Mouse (Mus musculus): ENCODE results near the gene Cox7a2. TPM values are rescaled to one million over a fixed set of nuclear protein-coding genes. Genes with fewer than 3 reads are reported as not detected.
A peak's percentile ranks its signal among the peaks of the same experiment; 100 is the strongest.

Cox7a2 gene
- polyA plus RNA-seq, 2 experiments = 279 to 577 TPM

- DNase-seq (ENCODE audit: low read depth in 3 of 3, low spot score in 3 of 3) (no peak), ATAC-seq (ENCODE audit: insufficient read depth) (no peak)
- Histone ChIP-seq H3K4me3 (ENCODE audit: insufficient read depth in 1 of 2, low read depth in 2 of 2, low read length in 2 of 2) (no peak overlapping the region), H3K27ac (no peak overlapping the region), H3K4me1 (replicated peaks; ENCODE audit: control insufficient read depth in 2 of 2, insufficient read depth in 2 of 2, low read length in 1 of 2) (peaks cover 4 to 10% of the 10 kb centered on the region in 2 experiments), H3K36me3 (replicated peaks; ENCODE audit: control insufficient read depth, insufficient read depth, low read depth) (peaks cover 3% of the 10 kb centered on the region), H3K9ac (replicated peaks) (no peak overlapping the region), H3K4me2 (ENCODE audit: low read depth) (no peak overlapping the region), H3K27me3 (ENCODE audit: control insufficient read depth, insufficient read depth, low read length) (no peaks in the 10 kb centered on the region), H3K9me3 (ENCODE audit: control insufficient read depth, low read length) (no peaks in the 10 kb centered on the region)
- 62% methylated on average over 6 of the region's 6 CpGs for WGBS (ENCODE audit: insufficient replicate concordance)
- no peak for TF ChIP-seq CTCF (IDR thresholded peaks at IDR 0.05; ENCODE audit: low read depth)
- TF ChIP-seq EP300 (IDR thresholded peaks at IDR 0.05; ENCODE audit: low read depth) = no peak
Observed at GRCm38 (mm10) chr9:79762519-79762918, 2.8 kb upstream of the Cox7a2 start.

GRCm38 (mm10) chr9:79760076-79760475, 398 bp upstream of the Cox7a2 start:
- TF ChIP-seq EP300 (IDR thresholded peaks at IDR 0.05; ENCODE audit: low read depth) (no peak), CTCF (IDR thresholded peaks at IDR 0.05; ENCODE audit: low read depth) (no peak)

GRCm38 (mm10) chr9:79755311-79755710, 4.4 kb downstream of the Cox7a2 start:
- H3K36me3 ChIP-seq (replicated peaks; ENCODE audit: control insufficient read depth, insufficient read depth, low read depth) = peaks cover 19% of the 10 kb centered on the region
- DNase-seq (ENCODE audit: low read depth in 3 of 3, low spot score in 3 of 3) (no peak), ATAC-seq (ENCODE audit: insufficient read depth) (no peak)
- H3K9me3 ChIP-seq (ENCODE audit: control insufficient read depth, low read length) = no peaks in the 10 kb centered on the region
- H3K27me3 ChIP-seq (ENCODE audit: control insufficient read depth, insufficient read depth, low read length) = no peaks in the 10 kb centered on the region
- 84% methylated on average over 4 of the region's 4 CpGs for WGBS (ENCODE audit: insufficient replicate concordance)
- H3K4me1 ChIP-seq (replicated peaks; ENCODE audit: control insufficient read depth in 2 of 2, insufficient read depth in 2 of 2, low read length in 1 of 2) = peaks cover 4 to 8% of the 10 kb centered on the region in 2 experiments
- H3K9ac ChIP-seq (replicated peaks) = no peak overlapping the region
- H3K4me3 ChIP-seq (ENCODE audit: insufficient read depth in 1 of 2, low read depth in 2 of 2, low read length in 2 of 2) = no peak overlapping the region
- no peak overlapping the region for H3K27ac ChIP-seq
- TF ChIP-seq EP300 (IDR thresholded peaks at IDR 0.05; ENCODE audit: low read depth) (no peak), CTCF (IDR thresholded peaks at IDR 0.05; ENCODE audit: low read depth) (no peak)
- no peak overlapping the region for H3K4me2 ChIP-seq (ENCODE audit: low read depth)

More at GRCm38 (mm10) chr9:79760076-79760475, 398 bp upstream of the Cox7a2 start:
- peak overlapping the region; percentile 83 to 97 for H3K4me3 ChIP-seq (ENCODE audit: insufficient read depth in 1 of 2, low read depth in 2 of 2, low read length in 2 of 2)
- ATAC-seq (ENCODE audit: insufficient read depth) (peak; percentile 25), DNase-seq (ENCODE audit: low read depth in 3 of 3, low spot score in 3 of 3) (no peak)
- H3K27me3 ChIP-seq (ENCODE audit: control insufficient read depth, insufficient read depth, low read length) = no peaks in the 10 kb centered on the region
- H3K9me3 ChIP-seq (ENCODE audit: control insufficient read depth, low read length) = no peaks in the 10 kb centered on the region
- peaks cover 4 to 10% of the 10 kb centered on the region in 2 experiments for H3K4me1 ChIP-seq (replicated peaks; ENCODE audit: control insufficient read depth in 2 of 2, insufficient read depth in 2 of 2, low read length in 1 of 2)
- H3K4me2 ChIP-seq (ENCODE audit: low read depth) = peak overlapping the region; percentile 84
- H3K27ac ChIP-seq = peak overlapping the region; percentile 29; the same call in 1 of the 2 replicates
- 7% methylated on average over 14 of the region's 14 CpGs for WGBS (ENCODE audit: insufficient replicate concordance)
- H3K36me3 ChIP-seq (replicated peaks; ENCODE audit: control insufficient read depth, insufficient read depth, low read depth) = peaks cover 13% of the 10 kb centered on the region
- H3K9ac ChIP-seq (replicated peaks) = peak overlapping the region; percentile 64

GRCm38 (mm10) chr9:79751846-79752245, 7.8 kb downstream of the Cox7a2 start:
- DNase-seq (ENCODE audit: low read depth in 3 of 3, low spot score in 3 of 3) (no peak), ATAC-seq (ENCODE audit: insufficient read depth) (no peak)
- no peak overlapping the region for H3K27ac ChIP-seq
- H3K27me3 ChIP-seq (ENCODE audit: control insufficient read depth, insufficient read depth, low read length) = no peaks in the 10 kb centered on the region
- no peaks in the 10 kb centered on the region for H3K9me3 ChIP-seq (ENCODE audit: control insufficient read depth, low read length)
- H3K4me3 ChIP-seq (ENCODE audit: insufficient read depth in 1 of 2, low read depth in 2 of 2, low read length in 2 of 2) = no peak overlapping the region
- 68% methylated on average over 8 of the region's 8 CpGs for WGBS (ENCODE audit: insufficient replicate concordance)
- TF ChIP-seq EP300 (IDR thresholded peaks at IDR 0.05; ENCODE audit: low read depth) (no peak), CTCF (IDR thresholded peaks at IDR 0.05; ENCODE audit: low read depth) (no peak)
- H3K36me3 ChIP-seq (replicated peaks; ENCODE audit: control insufficient read depth, insufficient read depth, low read depth) = peaks cover 16% of the 10 kb centered on the region
- H3K4me2 ChIP-seq (ENCODE audit: low read depth) = no peak overlapping the region
- H3K4me1 ChIP-seq (replicated peaks; ENCODE audit: control insufficient read depth in 2 of 2, insufficient read depth in 2 of 2, low read length in 1 of 2) = no peaks in the 10 kb centered on the region
- H3K9ac ChIP-seq (replicated peaks) = no peak overlapping the region

- peaks cover 12% of the 10 kb centered on the region for H3K36me3 ChIP-seq (replicated peaks; ENCODE audit: control insufficient read depth, insufficient read depth, low read depth)
- H3K4me2 ChIP-seq (ENCODE audit: low read depth) = no peak overlapping the region
- no peak overlapping the region for H3K4me3 ChIP-seq (ENCODE audit: insufficient read depth in 1 of 2, low read depth in 2 of 2, low read length in 2 of 2)
- no peaks in the 10 kb centered on the region for H3K27me3 ChIP-seq (ENCODE audit: control insufficient read depth, insufficient read depth, low read length)
- ATAC-seq (ENCODE audit: insufficient read depth) (no peak), DNase-seq (ENCODE audit: low read depth in 3 of 3, low spot score in 3 of 3) (no peak)
- TF ChIP-seq CTCF (IDR thresholded peaks at IDR 0.05; ENCODE audit: low read depth) (no peak), EP300 (IDR thresholded peaks at IDR 0.05; ENCODE audit: low read depth) (no peak)
- H3K9ac ChIP-seq (replicated peaks) = no peak overlapping the region
- H3K4me1 ChIP-seq (replicated peaks; ENCODE audit: control insufficient read depth in 2 of 2, insufficient read depth in 2 of 2, low read length in 1 of 2) = no peaks in the 10 kb centered on the region
- WGBS (ENCODE audit: insufficient replicate concordance) = 43% methylated on average over 7 of the region's 7 CpGs
- H3K27ac ChIP-seq = no peak overlapping the region
- no peaks in the 10 kb centered on the region for H3K9me3 ChIP-seq (ENCODE audit: control insufficient read depth, low read length)
Observed at GRCm38 (mm10) chr9:79750709-79751108, 9.0 kb downstream of the Cox7a2 start.
